Mouse (Mus musculus) T-helper 17 cell (primary cell): Measurements from ENCODE around the gene Ttll7.

Source experiments
- in situ Hi-C, 2 experiments: fragments of 300-600 bp; cut with MboI, MseI; formaldehyde crosslinking; loops; 1 replicate in 1 of 2; 2 replicates in 1 of 2; pipeline ENCODE4 v1.15.1; 2025; ENCODE audit warnings: high pct_unique_total_duplicates in 2 of 2

Ttll7 gene

GRCm38 (mm10) chr3:146851966-146852891, at the start of gene Ttll7:
Gene Ttll7 (plus strand): TSS chr3:146852367.
- in situ Hi-C loops, result no loop called here

- in situ Hi-C loops, result loop anchor here in 1 of 2 experiments (25.0 kb wide), 1 partner anchor 1250 kb away; no protein-coding TSS in a partner anchor
Measured at GRCm38 (mm10) chr3:146812041-146812878, 39.9 kb upstream of the Ttll7 start.

GRCm38 (mm10) chr3:146812901-146813393, 39.2 kb upstream of the Ttll7 start, which contains the start of gene Prkacb:
Gene Prkacb (minus strand): TSS chr3:146812990.
- in situ Hi-C loops, result loop anchor here in 1 of 2 experiments (25.0 kb wide), 1 partner anchor 1251 kb away; no protein-coding TSS in a partner anchor

- in situ Hi-C loops, result loop anchor here in 1 of 2 experiments (25.0 kb wide), 1 partner anchor 1251 kb away; no protein-coding TSS in a partner anchor
Measured at GRCm38 (mm10) chr3:146813624-146814023, 38.5 kb upstream of the Ttll7 start.

- in situ Hi-C loops, result loop anchor here in 1 of 2 experiments (25.0 kb wide), 1 partner anchor 1258 kb away; no protein-coding TSS in a partner anchor
Measured at GRCm38 (mm10) chr3:146820718-146821117, 31.4 kb upstream of the Ttll7 start.

GRCm38 (mm10) chr3:146842766-146843165, 9.4 kb upstream of the Ttll7 start:
- in situ Hi-C loops, result no loop called here

- in situ Hi-C loops, result no loop called here
Measured at GRCm38 (mm10) chr3:146843470-146843869, 8.7 kb upstream of the Ttll7 start.

GRCm38 (mm10) chr3:146846237-146846636, 5.9 kb upstream of the Ttll7 start:
- in situ Hi-C loops, result no loop called here

GRCm38 (mm10) chr3:146848112-146848511, 4.1 kb upstream of the Ttll7 start:
- in situ Hi-C loops, result no loop called here

GRCm38 (mm10) chr3:146849360-146849759, 2.8 kb upstream of the Ttll7 start:
- in situ Hi-C loops, result no loop called here

- in situ Hi-C loops, result no loop called here
Measured at GRCm38 (mm10) chr3:146854473-146855087, 2.4 kb downstream of the Ttll7 start.

- in situ Hi-C loops, result no loop called here
Measured at GRCm38 (mm10) chr3:146857373-146857772, 5.2 kb downstream of the Ttll7 start.

- in situ Hi-C loops, result no loop called here
Measured at GRCm38 (mm10) chr3:146860308-146860707, 8.1 kb downstream of the Ttll7 start.

- in situ Hi-C loops, result no loop called here
Measured at GRCm38 (mm10) chr3:146866563-146866962, 14.4 kb downstream of the Ttll7 start.

GRCm38 (mm10) chr3:146871954-146872353, 19.8 kb downstream of the Ttll7 start:
- in situ Hi-C loops, result no loop called here

GRCm38 (mm10) chr3:146875929-146876328, 23.8 kb downstream of the Ttll7 start:
- in situ Hi-C loops, result no loop called here

GRCm38 (mm10) chr3:146893931-146894330, 41.8 kb downstream of the Ttll7 start:
- in situ Hi-C loops, result loop anchor here in 1 of 2 experiments (10.0 kb wide), 1 partner anchor 61 kb away; no protein-coding TSS in a partner anchor

GRCm38 (mm10) chr3:146896581-146896980, 44.4 kb downstream of the Ttll7 start:
- in situ Hi-C loops, result loop anchor here in 1 of 2 experiments (10.0 kb wide), 1 partner anchor 58 kb away; no protein-coding TSS in a partner anchor

GRCm38 (mm10) chr3:146900094-146900493, 47.9 kb downstream of the Ttll7 start:
- in situ Hi-C loops, result no loop called here

GRCm38 (mm10) chr3:146901729-146902128, 49.6 kb downstream of the Ttll7 start:
- in situ Hi-C loops, result no loop called here

GRCm38 (mm10) chr3:146905606-146906005, 53.4 kb downstream of the Ttll7 start:
- in situ Hi-C loops, result no loop called here
